Mouse (Mus musculus): ENCODE measurements at regions not wholly inside any gene's neighbourhood (a gene's known extent, or its start where the extent isn't known, plus 50 kb on each side); places are given as distances from the start of the nearest gene placed in this dataset.

DNA sequence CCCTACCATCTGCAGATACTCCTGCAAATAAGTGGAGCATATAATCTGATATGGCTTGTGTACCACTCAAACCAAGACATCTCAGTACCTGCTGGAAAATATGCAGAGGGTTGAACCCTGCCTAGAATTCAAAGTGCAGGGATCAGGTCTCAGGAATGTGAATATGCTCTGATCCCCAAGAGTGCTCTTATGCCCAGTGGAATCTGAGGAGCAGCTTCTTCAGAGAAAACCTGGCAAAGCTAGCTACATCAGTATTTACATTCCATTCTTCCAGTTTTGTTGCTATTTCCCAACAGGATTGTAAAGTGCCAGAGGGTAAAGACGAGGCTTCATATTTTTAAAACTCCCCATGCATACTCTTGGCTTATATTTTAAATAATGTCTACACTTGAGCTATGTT lies 77.3 kb upstream of the Rnaseh2b start:
- Histone ChIP-seq H3K27ac (ENCODE audit: low read length) (no peak overlapping the region), H3K27me3 (ENCODE audit: control insufficient read depth, insufficient read depth, low read depth, low read length) (no peaks in the 10 kb centered on the region), H3K4me2 (ENCODE audit: low read length) (no peak overlapping the region), H3K9me3 (replicated peaks; ENCODE audit: control insufficient read depth, low read length, poor library complexity, severe bottlenecking) (no peaks in the 10 kb centered on the region), H3K4me3 (ENCODE audit: low read depth, low read length) (no peak overlapping the region), H3K36me3 (ENCODE audit: control insufficient read depth, insufficient read depth, low read length) (no peaks in the 10 kb centered on the region), H3K9ac (ENCODE audit: low read depth, low read length) (no peak overlapping the region), H3K4me1 (ENCODE audit: control insufficient read depth, insufficient read depth, low read length) (no peaks in the 10 kb centered on the region)
- no peak for ATAC-seq
- 81% methylated on average over 1 of the region's 1 CpGs for WGBS

DNA sequence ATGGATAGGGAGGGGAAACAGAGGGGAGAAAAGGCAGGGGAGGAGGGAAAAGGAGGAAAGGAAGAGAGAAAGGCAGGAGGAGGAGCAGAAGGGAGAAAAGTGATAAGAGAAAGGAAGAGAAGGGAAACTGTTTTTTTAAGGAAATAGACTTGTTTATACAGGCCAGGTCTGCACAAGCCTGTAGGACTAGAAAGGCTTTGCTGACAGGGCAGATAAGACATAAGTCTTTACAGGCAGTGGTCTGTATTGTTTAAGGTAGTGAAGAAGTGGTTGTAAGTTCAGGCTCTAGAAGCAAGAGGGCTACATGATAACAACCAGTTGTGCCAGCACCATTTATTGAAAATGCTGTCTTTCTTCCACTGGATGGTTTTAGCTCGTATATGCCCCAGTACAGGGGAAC lies 75.4 kb upstream of the Rnaseh2b start:
- ATAC-seq = no peak
- Histone ChIP-seq H3K4me1 (ENCODE audit: control insufficient read depth, insufficient read depth, low read length) (no peaks in the 10 kb centered on the region), H3K27me3 (ENCODE audit: control insufficient read depth, insufficient read depth, low read depth, low read length) (no peaks in the 10 kb centered on the region), H3K9ac (ENCODE audit: low read depth, low read length) (no peak overlapping the region), H3K27ac (ENCODE audit: low read length) (no peak overlapping the region), H3K4me3 (ENCODE audit: low read depth, low read length) (no peak overlapping the region), H3K4me2 (ENCODE audit: low read length) (no peak overlapping the region), H3K36me3 (ENCODE audit: control insufficient read depth, insufficient read depth, low read length) (no peaks in the 10 kb centered on the region), H3K9me3 (replicated peaks; ENCODE audit: control insufficient read depth, low read length, poor library complexity, severe bottlenecking) (no peaks in the 10 kb centered on the region)
- WGBS = 100% methylated on average over 1 of the region's 1 CpGs

DNA sequence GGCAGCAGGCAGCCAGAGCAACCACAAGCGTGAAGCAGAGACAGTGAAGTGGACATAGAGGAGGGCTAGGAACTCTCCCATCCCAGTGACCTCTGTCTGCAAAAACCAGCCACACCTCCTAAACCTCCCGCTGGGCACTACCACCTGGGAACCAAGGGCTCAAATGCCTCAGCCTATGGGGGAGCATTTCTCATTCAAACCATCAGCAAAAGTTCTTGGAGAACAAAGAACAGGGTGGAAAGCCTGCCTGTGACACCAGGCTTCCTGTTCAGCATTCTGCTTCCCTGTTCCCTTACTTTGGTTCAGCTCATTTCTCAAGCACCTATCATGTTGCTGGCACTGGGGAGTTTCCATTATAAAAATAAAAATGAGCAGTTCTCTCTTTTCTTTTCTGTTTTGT lies 74.4 kb upstream of the Rnaseh2b start:
- whole genome bisulfite sequencing = 62% methylated on average over 2 of the region's 2 CpGs
- Histone ChIP-seq H3K4me2 (ENCODE audit: low read length) (no peak overlapping the region), H3K27me3 (ENCODE audit: control insufficient read depth, insufficient read depth, low read depth, low read length) (no peaks in the 10 kb centered on the region), H3K27ac (ENCODE audit: low read length) (no peak overlapping the region), H3K9me3 (replicated peaks; ENCODE audit: control insufficient read depth, low read length, poor library complexity, severe bottlenecking) (no peaks in the 10 kb centered on the region), H3K4me3 (ENCODE audit: low read depth, low read length) (no peak overlapping the region), H3K36me3 (ENCODE audit: control insufficient read depth, insufficient read depth, low read length) (no peaks in the 10 kb centered on the region), H3K9ac (ENCODE audit: low read depth, low read length) (no peak overlapping the region), H3K4me1 (ENCODE audit: control insufficient read depth, insufficient read depth, low read length) (no peaks in the 10 kb centered on the region)
- ATAC-seq = no peak

DNA sequence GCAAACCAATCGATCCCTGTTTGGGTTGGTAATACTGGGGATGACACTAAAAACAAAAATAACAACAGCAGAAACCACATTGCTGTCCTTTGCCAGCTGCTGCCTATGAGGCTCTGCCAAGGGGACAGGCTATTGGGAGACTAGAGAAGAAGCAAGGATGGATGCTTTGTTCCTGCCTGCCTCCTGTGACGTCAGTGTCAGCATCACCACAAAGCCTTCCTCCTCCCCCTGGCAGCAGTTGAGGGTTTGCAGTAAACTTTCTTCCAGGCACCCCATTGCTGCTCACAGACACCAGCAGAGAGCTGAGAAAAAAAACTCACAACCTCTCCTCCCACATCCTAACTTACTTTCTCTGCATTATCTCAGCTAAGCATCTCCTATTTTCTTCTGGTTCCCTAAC lies 73.7 kb upstream of the Rnaseh2b start:
- Histone ChIP-seq H3K4me2 (ENCODE audit: low read length) (no peak overlapping the region), H3K27me3 (ENCODE audit: control insufficient read depth, insufficient read depth, low read depth, low read length) (no peaks in the 10 kb centered on the region), H3K9ac (ENCODE audit: low read depth, low read length) (no peak overlapping the region), H3K4me1 (ENCODE audit: control insufficient read depth, insufficient read depth, low read length) (no peaks in the 10 kb centered on the region), H3K27ac (ENCODE audit: low read length) (no peak overlapping the region), H3K9me3 (replicated peaks; ENCODE audit: control insufficient read depth, low read length, poor library complexity, severe bottlenecking) (no peaks in the 10 kb centered on the region), H3K4me3 (ENCODE audit: low read depth, low read length) (no peak overlapping the region), H3K36me3 (ENCODE audit: control insufficient read depth, insufficient read depth, low read length) (no peaks in the 10 kb centered on the region)
- 46% methylated on average over 2 of the region's 2 CpGs for WGBS
- no peak for ATAC-seq

DNA sequence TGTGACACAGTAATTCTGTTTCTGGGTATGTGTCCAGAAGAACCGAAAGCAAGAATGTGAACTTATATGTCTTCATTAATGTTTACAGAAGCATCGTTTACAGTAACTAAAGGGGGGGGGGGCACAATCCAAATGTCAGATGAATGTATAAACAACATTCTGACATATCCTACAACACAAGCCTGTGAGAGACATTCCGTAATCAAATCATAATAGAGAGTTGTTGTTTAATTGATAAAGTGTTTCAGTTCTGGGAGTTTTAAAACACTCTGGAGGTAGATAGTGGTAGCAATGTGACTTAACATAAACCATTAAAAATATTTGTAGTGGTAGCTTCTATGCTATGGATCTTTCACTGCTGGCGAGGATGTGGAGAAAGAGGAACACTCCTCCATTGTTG lies 71.6 kb upstream of the Rnaseh2b start:
- Histone ChIP-seq H3K9me3 (replicated peaks; ENCODE audit: control insufficient read depth, low read length, poor library complexity, severe bottlenecking) (no peaks in the 10 kb centered on the region), H3K36me3 (ENCODE audit: control insufficient read depth, insufficient read depth, low read length) (no peaks in the 10 kb centered on the region), H3K4me3 (ENCODE audit: low read depth, low read length) (no peak overlapping the region), H3K27me3 (ENCODE audit: control insufficient read depth, insufficient read depth, low read depth, low read length) (no peaks in the 10 kb centered on the region), H3K4me2 (ENCODE audit: low read length) (no peak overlapping the region), H3K27ac (ENCODE audit: low read length) (no peak overlapping the region), H3K9ac (ENCODE audit: low read depth, low read length) (no peak overlapping the region), H3K4me1 (ENCODE audit: control insufficient read depth, insufficient read depth, low read length) (no peaks in the 10 kb centered on the region)
- 91% methylated on average over 4 of the region's 4 CpGs for WGBS
- ATAC-seq = no peak
